In the genomic region with DNA sequence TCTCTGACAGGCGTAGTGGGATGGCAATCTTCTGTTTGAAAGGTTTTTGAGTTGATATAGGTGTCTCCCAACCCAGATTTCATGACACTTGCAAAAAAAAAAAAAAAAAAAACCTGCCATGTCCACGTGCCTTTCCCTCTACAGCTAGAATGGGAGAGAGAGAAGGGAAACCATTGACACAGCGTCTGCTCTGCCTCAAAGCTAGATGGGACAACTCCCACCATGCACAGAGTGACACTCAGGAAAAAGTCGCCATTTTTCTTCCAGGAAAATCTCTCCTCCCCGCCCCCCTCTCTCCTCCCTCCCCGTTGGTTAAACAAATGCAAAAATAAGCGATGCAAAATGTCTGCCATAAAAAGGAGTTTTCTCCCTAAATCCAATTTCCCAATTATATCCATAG, we compare ENCODE assay signal across 9 mouse cellular contexts.
A peak's percentile ranks its signal among the peaks of the same experiment; 100 is the strongest.
DNase-seq lines count a peak whose midpoint lies in the region; ATAC-seq lines count a peak whose summit lies in the region.
"Had no signal": no experiment of that assay in that cellular context is flagged by ENCODE, and none has a peak within 500 bp of the region (broad histone marks: within the 10 kb centered on the region; RNA-seq: fewer than 3 reads in every experiment).

No protein-coding gene starts in this region.

- peak overlapping the region; percentile 70 for H3K9ac ChIP-seq in lung, embryonic 16.5 days (ENCODE audit: low read length)
- H3K9ac ChIP-seq in hindbrain, embryonic 16.5 days (ENCODE audit: low read depth, low read length) = peak overlapping the region; percentile 72
- no peak overlapping the region for H3K9ac ChIP-seq in neural tube, embryonic 15.5 days (replicated peaks)
- H3K9ac ChIP-seq: liver, embryonic 14.5 days had no signal

- no peaks in the 10 kb centered on the region for H3K36me3 ChIP-seq in lung, embryonic 16.5 days (ENCODE audit: control insufficient read depth, insufficient read depth, low read length)
- no peaks in the 10 kb centered on the region for H3K36me3 ChIP-seq in hindbrain, embryonic 16.5 days (ENCODE audit: control insufficient read depth, insufficient read depth, low read length)
- H3K36me3 ChIP-seq in neural tube, embryonic 15.5 days = no peaks in the 10 kb centered on the region

- no peaks in the 10 kb centered on the region for H3K9me3 ChIP-seq in lung, embryonic 16.5 days (ENCODE audit: control insufficient read depth, low read length)
- no peaks in the 10 kb centered on the region for H3K9me3 ChIP-seq in hindbrain, embryonic 16.5 days (ENCODE audit: control insufficient read depth, low read length)
- no peaks in the 10 kb centered on the region for H3K9me3 ChIP-seq in neural tube, embryonic 15.5 days (replicated peaks)

- peak overlapping the region; percentile 73 for H3K4me2 ChIP-seq in lung, embryonic 16.5 days (ENCODE audit: low read depth, low read length)
- H3K4me2 ChIP-seq in hindbrain, embryonic 16.5 days (ENCODE audit: low read length) = peak overlapping the region; percentile 67
- H3K4me2 ChIP-seq in neural tube, embryonic 15.5 days = peak overlapping the region; percentile 61

- no peak for DNase-seq in frontal cortex, postnatal 10 days (ENCODE audit: low spot score in 2 of 2)
- DNase-seq in lung, adult 18-20 months = no peak
- no peak for DNase-seq in frontal cortex, postnatal 25 days (ENCODE audit: low spot score in 2 of 2)
- no peak for DNase-seq in urinary bladder, adult 2 months (ENCODE audit: low spot score)

- H3K4me3 ChIP-seq in lung, embryonic 16.5 days (ENCODE audit: low read length) = no peak overlapping the region
- peak overlapping the region; percentile 36; the same call in 1 of the 2 replicates for H3K4me3 ChIP-seq in hindbrain, embryonic 16.5 days (ENCODE audit: low read length)
- peak overlapping the region; percentile 29 for H3K4me3 ChIP-seq in neural tube, embryonic 15.5 days (replicated peaks)

- WGBS in lung, embryonic 16.5 days = 29% methylated on average over 7 of the region's 7 CpGs
- 20% methylated on average over 7 of the region's 7 CpGs for WGBS in hindbrain, embryonic 16.5 days
- WGBS in neural tube, embryonic 15.5 days = 34% methylated on average over 7 of the region's 7 CpGs

- peak overlapping the region; percentile 91 for H3K27ac ChIP-seq in lung, embryonic 16.5 days (ENCODE audit: low read length)
- H3K27ac ChIP-seq in hindbrain, embryonic 16.5 days (ENCODE audit: low read depth, low read length) = peak overlapping the region; percentile 98
- peak overlapping the region; percentile 97 for H3K27ac ChIP-seq in neural tube, embryonic 15.5 days (replicated peaks)
- H3K27ac ChIP-seq: liver, embryonic 14.5 days had no signal

- H3K27me3 ChIP-seq in lung, embryonic 16.5 days (ENCODE audit: control insufficient read depth, insufficient read depth, low read depth, low read length) = no peaks in the 10 kb centered on the region
- H3K27me3 ChIP-seq in hindbrain, embryonic 16.5 days (replicated peaks; ENCODE audit: control insufficient read depth, insufficient read depth, low read length) = no peaks in the 10 kb centered on the region
- no peaks in the 10 kb centered on the region for H3K27me3 ChIP-seq in neural tube, embryonic 15.5 days (replicated peaks)

- 0 out of 2 replicates have a peak, but pooled peaks have one; percentile 11 for ATAC-seq in frontal cortex, adult (ENCODE audit: low TSS enrichment)
- peak; percentile 12 for ATAC-seq in lung, embryonic 16.5 days (ENCODE audit: low read depth)
- ATAC-seq in hindbrain, embryonic 16.5 days = peak; percentile 4; the same call in 1 of the 2 replicates
- ATAC-seq in neural tube, embryonic 15.5 days (ENCODE audit: low FRiP score) = peak; percentile 28; the same call in 1 of the 2 replicates

- H3K4me1 ChIP-seq in lung, embryonic 16.5 days (replicated peaks; ENCODE audit: control insufficient read depth, insufficient read depth, low read length) = peaks cover 17% of the 10 kb centered on the region
- H3K4me1 ChIP-seq in hindbrain, embryonic 16.5 days (ENCODE audit: control insufficient read depth, insufficient read depth, low read depth, low read length) = peaks cover 18% of the 10 kb centered on the region
- peaks cover 33% of the 10 kb centered on the region for H3K4me1 ChIP-seq in neural tube, embryonic 15.5 days
